Mouse (Mus musculus): ENCODE measurements around the gene Gm28047. TPM values are rescaled to one million over a fixed set of nuclear protein-coding genes. Genes with fewer than 3 reads are reported as not detected.

Gene Gm28047
- polyA plus RNA-seq, 1 experiment from 2014 or later: not detected

GRCm38 (mm10) chr15:102510110-102510509 lies 114.8 kb downstream of the Gm28047 start:
- peak overlapping the region; percentile 56 for H3K9ac ChIP-seq
- H3K4me3 ChIP-seq: peak overlapping the region; percentile 59
- H3K27me3 ChIP-seq (replicated peaks): peaks cover 18% of the 10 kb centered on the region
- peak; percentile 10 for ATAC-seq
- WGBS (ENCODE audit: insufficient replicate concordance): 12% methylated on average over 9 of the region's 9 CpGs
- H3K27ac ChIP-seq: peak overlapping the region; percentile 53
- H3K4me1 ChIP-seq: peaks cover 42% of the 10 kb centered on the region
- no peaks in the 10 kb centered on the region for H3K36me3 ChIP-seq
- peak overlapping the region; percentile 87 for H3K4me2 ChIP-seq
- no peaks in the 10 kb centered on the region for H3K9me3 ChIP-seq (replicated peaks)

GRCm38 (mm10) chr15:102508336-102508735 lies 116.5 kb downstream of the Gm28047 start:
- Histone ChIP-seq H3K36me3 (peaks cover 16% of the 10 kb centered on the region), H3K9ac (no peak overlapping the region), H3K4me3 (no peak overlapping the region), H3K9me3 (replicated peaks) (no peaks in the 10 kb centered on the region), H3K4me2 (no peak overlapping the region), H3K27ac (no peak overlapping the region), H3K4me1 (peaks cover 42% of the 10 kb centered on the region), H3K27me3 (replicated peaks) (peaks cover 18% of the 10 kb centered on the region)
- 69% methylated on average over 3 of the region's 3 CpGs for WGBS (ENCODE audit: insufficient replicate concordance)
- no peak for ATAC-seq

GRCm38 (mm10) chr15:102507561-102507960 lies 117.3 kb downstream of the Gm28047 start:
- peaks cover 14% of the 10 kb centered on the region for H3K27me3 ChIP-seq (replicated peaks)
- H3K4me1 ChIP-seq: peaks cover 42% of the 10 kb centered on the region
- no peak overlapping the region for H3K4me3 ChIP-seq
- ATAC-seq: no peak
- H3K9ac ChIP-seq: no peak overlapping the region
- H3K27ac ChIP-seq: no peak overlapping the region
- peaks cover 24% of the 10 kb centered on the region for H3K36me3 ChIP-seq
- H3K4me2 ChIP-seq: no peak overlapping the region
- no peaks in the 10 kb centered on the region for H3K9me3 ChIP-seq (replicated peaks)

- H3K4me1 ChIP-seq: peaks cover 39% of the 10 kb centered on the region
- no peak for ATAC-seq
- H3K27ac ChIP-seq: no peak overlapping the region
- no peak overlapping the region for H3K4me3 ChIP-seq
- 69% methylated on average over 1 of the region's 1 CpGs for WGBS (ENCODE audit: insufficient replicate concordance)
- H3K4me2 ChIP-seq: no peak overlapping the region
- peaks cover 7% of the 10 kb centered on the region; the same call in 1 of the 2 replicates for H3K27me3 ChIP-seq (replicated peaks)
- H3K9ac ChIP-seq: no peak overlapping the region
- H3K9me3 ChIP-seq (replicated peaks): no peaks in the 10 kb centered on the region
- peaks cover 31% of the 10 kb centered on the region for H3K36me3 ChIP-seq
Observed at GRCm38 (mm10) chr15:102506864-102507263, 118.0 kb downstream of the Gm28047 start.

- H3K9ac ChIP-seq: no peak overlapping the region
- peaks cover 3% of the 10 kb centered on the region; the same call in 1 of the 2 replicates for H3K27me3 ChIP-seq (replicated peaks)
- WGBS (ENCODE audit: insufficient replicate concordance): 41% methylated on average over 2 of the region's 2 CpGs
- ATAC-seq: no peak
- no peak overlapping the region for H3K27ac ChIP-seq
- H3K9me3 ChIP-seq (replicated peaks): no peaks in the 10 kb centered on the region
- H3K4me1 ChIP-seq: peaks cover 35% of the 10 kb centered on the region
- no peak overlapping the region for H3K4me3 ChIP-seq
- H3K4me2 ChIP-seq: no peak overlapping the region
- H3K36me3 ChIP-seq: peaks cover 35% of the 10 kb centered on the region
Observed at GRCm38 (mm10) chr15:102506464-102506830, 118.4 kb downstream of the Gm28047 start.

- no peak overlapping the region for H3K4me2 ChIP-seq
- H3K4me3 ChIP-seq: no peak overlapping the region
- H3K9ac ChIP-seq: no peak overlapping the region
- H3K27ac ChIP-seq: no peak overlapping the region
- H3K27me3 ChIP-seq (replicated peaks): no peaks in the 10 kb centered on the region
- no peaks in the 10 kb centered on the region for H3K9me3 ChIP-seq (replicated peaks)
- ATAC-seq: no peak
- WGBS (ENCODE audit: insufficient replicate concordance): 75% methylated on average over 9 of the region's 9 CpGs
- H3K36me3 ChIP-seq: peaks cover 40% of the 10 kb centered on the region
- peaks cover 29% of the 10 kb centered on the region for H3K4me1 ChIP-seq
Observed at GRCm38 (mm10) chr15:102505770-102506463, 119.0 kb downstream of the Gm28047 start.

GRCm38 (mm10) chr15:102505073-102505769 lies 119.6 kb downstream of the Gm28047 start:
- Histone ChIP-seq H3K36me3 (peaks cover 47% of the 10 kb centered on the region), H3K9ac (no peak overlapping the region), H3K4me2 (no peak overlapping the region), H3K27ac (no peak overlapping the region), H3K27me3 (replicated peaks) (no peaks in the 10 kb centered on the region), H3K4me1 (peaks cover 22% of the 10 kb centered on the region), H3K9me3 (replicated peaks) (no peaks in the 10 kb centered on the region), H3K4me3 (no peak overlapping the region)
- ATAC-seq: no peak
- WGBS (ENCODE audit: insufficient replicate concordance): 73% methylated on average over 12 of the region's 12 CpGs

GRCm38 (mm10) chr15:102503924-102504782 lies 120.7 kb downstream of the Gm28047 start:
- Histone ChIP-seq H3K4me3 (no peak overlapping the region), H3K27ac (no peak overlapping the region), H3K9ac (no peak overlapping the region), H3K9me3 (replicated peaks) (no peaks in the 10 kb centered on the region), H3K27me3 (replicated peaks) (no peaks in the 10 kb centered on the region), H3K4me1 (peaks cover 13% of the 10 kb centered on the region), H3K4me2 (no peak overlapping the region), H3K36me3 (peaks cover 58% of the 10 kb centered on the region)
- 85% methylated on average over 9 of the region's 9 CpGs for WGBS (ENCODE audit: insufficient replicate concordance)
- no peak for ATAC-seq

- H3K9me3 ChIP-seq (replicated peaks): no peaks in the 10 kb centered on the region
- no peak within 1 kb of the TSS for H3K4me2 ChIP-seq
- no peak within 1 kb of the TSS for H3K9ac ChIP-seq
- peaks cover 64% of the 10 kb centered on the region for H3K36me3 ChIP-seq
- H3K4me1 ChIP-seq: peaks cover 9% of the 10 kb centered on the region
- H3K4me3 ChIP-seq: no peak within 1 kb of the TSS
- ATAC-seq: no peak
- 88% methylated on average over 1 of the region's 1 CpGs for WGBS (ENCODE audit: insufficient replicate concordance)
- no peaks in the 10 kb centered on the region for H3K27me3 ChIP-seq (replicated peaks)
- no peak within 1 kb of the TSS for H3K27ac ChIP-seq
Observed at GRCm38 (mm10) chr15:102503447-102503846, 121.4 kb downstream of the Gm28047 start, which contains the start of gene Gm10337. TSS of gene Gm10337 (plus strand) at chr15:102503722.

GRCm38 (mm10) chr15:102502254-102502840 lies 122.5 kb downstream of the Gm28047 start:
- Histone ChIP-seq H3K36me3 (peaks cover 75% of the 10 kb centered on the region), H3K4me2 (no peak overlapping the region), H3K4me3 (no peak overlapping the region), H3K4me1 (peaks cover 9% of the 10 kb centered on the region), H3K9ac (no peak overlapping the region), H3K9me3 (replicated peaks) (no peaks in the 10 kb centered on the region), H3K27ac (no peak overlapping the region), H3K27me3 (replicated peaks) (no peaks in the 10 kb centered on the region)
- 80% methylated on average over 9 of the region's 9 CpGs for WGBS (ENCODE audit: insufficient replicate concordance)
- no peak for ATAC-seq

- H3K4me2 ChIP-seq: no peak overlapping the region
- H3K4me1 ChIP-seq: peaks cover 6% of the 10 kb centered on the region
- no peaks in the 10 kb centered on the region for H3K27me3 ChIP-seq (replicated peaks)
- no peaks in the 10 kb centered on the region for H3K9me3 ChIP-seq (replicated peaks)
- 85% methylated on average over 19 of the region's 19 CpGs for WGBS (ENCODE audit: insufficient replicate concordance)
- no peak overlapping the region for H3K9ac ChIP-seq
- ATAC-seq: peak; percentile 22
- no peak overlapping the region for H3K27ac ChIP-seq
- H3K36me3 ChIP-seq: peaks cover 86% of the 10 kb centered on the region
- H3K4me3 ChIP-seq: no peak overlapping the region
Observed at GRCm38 (mm10) chr15:102501084-102501814, 123.6 kb downstream of the Gm28047 start.
